Mouse (Mus musculus) inflammation-experienced regulatory T-cells (primary cell): ENCODE data around the gene Dlec1. TPM values are rescaled to one million over a fixed set of nuclear protein-coding genes. Genes with fewer than 3 reads are reported as not detected.

ENCODE experiments used
- polyA plus RNA-seq, 2 experiments: library from polyadenylated mRNA; unstranded; fragments of 100-300 nt; shearing (Covaris generic); gene quantifications; one replicate each; pipeline ENCODE4 v1.2.1; 2017

The Dlec1 gene
- 1 to 10 TPM in 1 of 2 experiments, under 1 TPM in 1; 0.70 to 1.2 TPM for polyA plus RNA-seq

GRCm38 (mm10) chr9:119101992-119102782 lies at the start of gene Dlec1:
Gene Dlec1, plus strand, starts transcription at chr9:119102478.

DNA sequence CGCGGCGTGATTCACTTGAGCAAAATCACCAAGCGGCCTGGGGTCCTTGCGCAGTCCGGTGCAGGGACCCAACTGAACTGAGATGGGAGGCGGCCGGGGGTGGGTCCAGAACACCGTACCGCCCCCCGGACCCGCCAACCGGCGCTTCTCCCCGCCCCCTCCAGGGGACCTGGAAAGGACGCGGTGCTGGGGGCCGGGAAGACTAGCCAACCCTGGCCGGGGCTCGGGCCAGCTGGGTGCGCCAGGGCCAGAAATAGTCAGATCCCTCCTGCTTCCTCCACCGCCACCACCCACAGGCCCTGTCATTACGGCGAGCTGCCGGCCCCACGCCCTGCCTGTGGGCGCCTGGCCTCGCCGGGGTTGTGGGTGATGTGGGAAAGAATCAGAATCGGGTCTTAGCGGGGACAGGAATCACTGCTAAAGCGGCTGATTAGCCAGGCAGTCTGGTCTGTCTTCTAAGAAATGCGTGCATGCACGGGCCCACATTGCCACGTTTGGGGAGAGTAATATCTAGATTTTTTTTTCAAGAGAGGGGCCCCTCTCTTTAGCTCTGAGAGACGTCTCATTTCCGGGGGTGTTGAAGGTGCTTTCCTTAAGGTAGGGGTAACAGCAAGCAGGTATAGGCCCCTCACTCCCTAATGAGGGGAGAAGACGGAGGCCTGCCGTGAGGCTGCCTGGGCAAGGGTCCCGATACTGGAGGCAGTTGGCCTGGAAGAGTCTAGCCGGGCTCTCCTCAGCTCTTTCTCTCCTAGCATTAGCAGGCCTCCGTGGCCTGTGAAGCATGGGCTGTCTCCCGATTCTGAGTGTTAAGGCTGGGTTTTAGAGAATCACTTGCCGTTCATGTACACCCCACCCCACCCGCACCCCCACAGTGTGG lies 8.6 kb upstream of the Dlec1 start, which contains the start of gene Plcd1:
Gene Plcd1 (minus strand): TSS at position 84 of the 877 bp plus-strand sequence.

GRCm38 (mm10) chr9:119156278-119157201 lies 54.3 kb downstream of the Dlec1 start, which contains the start of gene Acaa1b:
Gene Acaa1b, minus strand, starts transcription at chr9:119157093.

GRCm38 (mm10) chr9:119158861-119159260 lies 56.6 kb downstream of the Dlec1 start, which contains the start of gene Gm47289:
Gene Gm47289, plus strand, starts transcription at chr9:119159161.

Other genes with a start within 250 kb of the Dlec1 start
- 1 to 10 TPM; 1.6 to 5.0 TPM for gene Ctdspl, start 176.0 kb upstream of the Dlec1 start, polyA plus RNA-seq
- 10 to 100 TPM in 1 of 2 experiments, 1 to 10 TPM in 1; 7.1 to 28.8 TPM for gene Vill, start 49.7 kb upstream of the Dlec1 start, polyA plus RNA-seq
- gene Plcd1, start 9.0 kb upstream of the Dlec1 start, polyA plus RNA-seq = 10 to 100 TPM in 1 of 2 experiments, 1 to 10 TPM in 1; 5.6 to 10.4 TPM
- 1 to 10 TPM in 1 of 2 experiments, under 1 TPM in 1; 0.17 to 1.1 TPM for gene Acaa1b, start 54.6 kb downstream of the Dlec1 start, polyA plus RNA-seq
- gene Gm47289, start 56.7 kb downstream of the Dlec1 start, polyA plus RNA-seq = under 1 TPM in 1 of 2 experiments, not detected in 1; 0.15 TPM
- 1 to 10 TPM in 1 of 2 experiments, under 1 TPM in 1; 0.52 to 1.2 TPM for gene Slc22a13, start 106.6 kb downstream of the Dlec1 start, polyA plus RNA-seq
- gene Oxsr1, start 219.9 kb downstream of the Dlec1 start, polyA plus RNA-seq = 10 to 100 TPM; 20.7 to 21.4 TPM
- 100 to 1,000 TPM; 113 to 124 TPM for gene Acaa1a, start 237.2 kb downstream of the Dlec1 start, polyA plus RNA-seq
- gene Myd88, start 238.9 kb downstream of the Dlec1 start, polyA plus RNA-seq = 10 to 100 TPM; 79.6 to 99.8 TPM